Mouse (Mus musculus) liver, adult 2 months (tissue): Measurements from ENCODE around the gene Cd99l2.

Experiments
- CTCF ChIP-seq: fragments of 200-500 bp; IDR thresholded peaks from 2 replicates; pipeline ENCODE4 v1.5.1; 2011; ENCODE audit warnings: low read depth, low read length, control low read depth
- POLR2A ChIP-seq: fragments of 200-500 bp; IDR thresholded peaks from 2 replicates; pipeline ENCODE4 v1.6.1; 2011; ENCODE audit warnings: low read length, control low read depth; ENCODE audit not compliant: insufficient read depth; ENCODE audit errors: extremely low read depth

DNA sequence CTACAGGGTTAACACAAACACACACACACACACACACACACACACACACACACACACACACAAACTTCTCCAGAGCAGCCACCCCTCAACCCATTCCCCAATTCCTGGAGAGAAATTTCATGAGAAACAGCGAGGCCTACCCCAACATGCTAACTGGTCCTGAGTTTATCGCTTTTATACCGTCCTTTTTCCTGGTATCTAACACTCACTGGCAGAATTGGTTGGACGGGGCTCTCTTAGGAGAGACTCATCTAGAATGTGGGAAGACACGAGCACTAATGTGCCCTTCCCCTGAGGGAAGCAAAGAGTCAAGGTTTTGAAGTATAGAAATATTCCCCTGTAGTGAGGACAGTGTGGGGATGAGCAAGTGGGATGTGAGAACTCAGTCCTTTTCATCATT, 61.7 kb downstream of the Cd99l2 start:
- TF ChIP-seq CTCF (no peak), POLR2A (no peak)
